Mouse (Mus musculus): Measurements from ENCODE around the gene Cacng4.

- TF ChIP-seq MYOD1 (IDR thresholded peaks at IDR 0.05; ENCODE audit: control insufficient read depth, insufficient read length, low read depth): no peak
- no peak for TF ChIP-seq CTCF (IDR thresholded peaks at IDR 0.05; ENCODE audit: control insufficient read depth, insufficient read depth, insufficient read length)
- TF ChIP-seq USF1 (IDR thresholded peaks at IDR 0.05; ENCODE audit: low read depth): peak; percentile 81
These were observed 45.9 kb downstream of the Cacng4 start for GRCm38 (mm10) chr11:107748243-107749035.

All from C2C12 (cell line).